Mouse (Mus musculus): ENCODE data around the gene Crygs. TPM values are rescaled to one million over a fixed set of nuclear protein-coding genes. Genes with fewer than 3 reads are reported as not detected.

Crygs gene
- polyA plus RNA-seq, 1 experiment from 2014 or later, result not detected

GRCm38 (mm10) chr16:22832932-22833525, 21.7 kb upstream of the Crygs start:
- ATAC-seq (ENCODE audit: low FRiP score), result no peak
- no peak overlapping the region for H3K27ac ChIP-seq
- 90% methylated on average over 3 of the region's 3 CpGs for WGBS

GRCm38 (mm10) chr16:22820731-22821130, 9.4 kb upstream of the Crygs start:
- 60% methylated on average over 8 of the region's 8 CpGs for WGBS
- ATAC-seq (ENCODE audit: low FRiP score), result no peak
- no peak overlapping the region for H3K4me2 ChIP-seq
- H3K4me1 ChIP-seq (replicated peaks), result no peaks in the 10 kb centered on the region
- peaks cover 30% of the 10 kb centered on the region for H3K36me3 ChIP-seq
- no peak overlapping the region for H3K4me3 ChIP-seq
- H3K27me3 ChIP-seq, result no peaks in the 10 kb centered on the region
- no peaks in the 10 kb centered on the region for H3K9me3 ChIP-seq
- H3K27ac ChIP-seq, result no peak overlapping the region
- H3K9ac ChIP-seq, result no peak overlapping the region

More at GRCm38 (mm10) chr16:22832932-22833525, 21.7 kb upstream of the Crygs start:
- Histone ChIP-seq H3K9me3 (no peaks in the 10 kb centered on the region), H3K27me3 (no peaks in the 10 kb centered on the region), H3K9ac (no peak overlapping the region), H3K36me3 (peaks cover 34% of the 10 kb centered on the region), H3K4me2 (no peak overlapping the region), H3K4me1 (replicated peaks) (no peaks in the 10 kb centered on the region), H3K4me3 (no peak overlapping the region)

- H3K27ac ChIP-seq, result no peak overlapping the region
- peaks cover 3% of the 10 kb centered on the region; the same call in 1 of the 2 replicates for H3K4me1 ChIP-seq (replicated peaks)
- H3K36me3 ChIP-seq, result no peaks in the 10 kb centered on the region; the same call in 1 of the 2 replicates
- H3K4me2 ChIP-seq, result peak overlapping the region; percentile 46
- peaks cover 66% of the 10 kb centered on the region for H3K27me3 ChIP-seq
- 16% methylated on average over 17 of the region's 17 CpGs for WGBS
- ATAC-seq (ENCODE audit: low FRiP score), result no peak
- H3K9ac ChIP-seq, result peak overlapping the region; percentile 62; the same call in 1 of the 2 replicates
- no peaks in the 10 kb centered on the region for H3K9me3 ChIP-seq
- H3K4me3 ChIP-seq, result peak overlapping the region; percentile 5; the same call in 1 of the 2 replicates
Observed at GRCm38 (mm10) chr16:22807468-22808070, 3.8 kb downstream of the Crygs start.

GRCm38 (mm10) chr16:22802786-22803185, 8.6 kb downstream of the Crygs start:
- no peak overlapping the region for H3K27ac ChIP-seq
- no peak overlapping the region for H3K4me2 ChIP-seq
- WGBS, result 81% methylated on average over 7 of the region's 7 CpGs
- no peaks in the 10 kb centered on the region for H3K36me3 ChIP-seq
- no peaks in the 10 kb centered on the region for H3K9me3 ChIP-seq
- H3K4me3 ChIP-seq, result no peak overlapping the region
- peaks cover 93% of the 10 kb centered on the region for H3K27me3 ChIP-seq
- peaks cover 20% of the 10 kb centered on the region for H3K4me1 ChIP-seq (replicated peaks)
- no peak for ATAC-seq (ENCODE audit: low FRiP score)
- H3K9ac ChIP-seq, result no peak overlapping the region

- H3K9me3 ChIP-seq, result no peaks in the 10 kb centered on the region
- H3K27ac ChIP-seq, result no peak overlapping the region; the same call in 1 of the 2 replicates
- ATAC-seq (ENCODE audit: low FRiP score), result no peak
- H3K36me3 ChIP-seq, result no peaks in the 10 kb centered on the region
- H3K4me2 ChIP-seq, result no peak overlapping the region
- no peak overlapping the region for H3K9ac ChIP-seq
- peaks cover 17% of the 10 kb centered on the region for H3K4me1 ChIP-seq (replicated peaks)
- peaks cover 97% of the 10 kb centered on the region for H3K27me3 ChIP-seq
- H3K4me3 ChIP-seq, result no peak overlapping the region
- whole genome bisulfite sequencing, result 16% methylated on average over 5 of the region's 5 CpGs
Observed at GRCm38 (mm10) chr16:22800849-22801109, 10.6 kb downstream of the Crygs start.

GRCm38 (mm10) chr16:22800026-22800848, 11.1 kb downstream of the Crygs start:
- H3K36me3 ChIP-seq, result no peaks in the 10 kb centered on the region
- no peaks in the 10 kb centered on the region for H3K9me3 ChIP-seq
- WGBS, result 9% methylated on average over 6 of the region's 6 CpGs
- peaks cover 97% of the 10 kb centered on the region for H3K27me3 ChIP-seq
- H3K27ac ChIP-seq, result no peak overlapping the region
- peaks cover 17% of the 10 kb centered on the region for H3K4me1 ChIP-seq (replicated peaks)
- ATAC-seq (ENCODE audit: low FRiP score), result peak; percentile 85
- no peak overlapping the region for H3K9ac ChIP-seq
- no peak overlapping the region for H3K4me3 ChIP-seq
- no peak overlapping the region for H3K4me2 ChIP-seq

- Histone ChIP-seq H3K36me3 (no peaks in the 10 kb centered on the region), H3K27ac (no peak overlapping the region), H3K27me3 (peaks cover 95% of the 10 kb centered on the region), H3K9me3 (no peaks in the 10 kb centered on the region), H3K9ac (no peak overlapping the region), H3K4me3 (no peak overlapping the region), H3K4me1 (replicated peaks) (peaks cover 17% of the 10 kb centered on the region), H3K4me2 (no peak overlapping the region)
- ATAC-seq (ENCODE audit: low FRiP score), result no peak
- 88% methylated on average over 3 of the region's 3 CpGs for WGBS
Observed at GRCm38 (mm10) chr16:22798520-22798919, 12.9 kb downstream of the Crygs start.

- H3K9ac ChIP-seq, result no peak overlapping the region
- H3K36me3 ChIP-seq, result no peaks in the 10 kb centered on the region
- ATAC-seq (ENCODE audit: low FRiP score), result no peak
- H3K27ac ChIP-seq, result no peak overlapping the region
- peaks cover 17% of the 10 kb centered on the region for H3K4me1 ChIP-seq (replicated peaks)
- no peak overlapping the region for H3K4me3 ChIP-seq
- H3K27me3 ChIP-seq, result peaks cover 95% of the 10 kb centered on the region
- H3K9me3 ChIP-seq, result no peaks in the 10 kb centered on the region
- H3K4me2 ChIP-seq, result no peak overlapping the region
- WGBS, result 88% methylated on average over 5 of the region's 5 CpGs
Observed at GRCm38 (mm10) chr16:22797521-22797920, 13.9 kb downstream of the Crygs start.

GRCm38 (mm10) chr16:22795497-22795896, 15.9 kb downstream of the Crygs start:
- Histone ChIP-seq H3K4me1 (replicated peaks) (peaks cover 13% of the 10 kb centered on the region), H3K9ac (no peak overlapping the region), H3K9me3 (no peaks in the 10 kb centered on the region), H3K27ac (no peak overlapping the region), H3K36me3 (no peaks in the 10 kb centered on the region), H3K4me2 (no peak overlapping the region), H3K4me3 (no peak overlapping the region), H3K27me3 (peaks cover 93% of the 10 kb centered on the region)
- no peak for ATAC-seq (ENCODE audit: low FRiP score)
- whole genome bisulfite sequencing, result 58% methylated on average over 3 of the region's 3 CpGs

GRCm38 (mm10) chr16:22791235-22791634, 20.1 kb downstream of the Crygs start:
- Histone ChIP-seq H3K4me2 (no peak overlapping the region), H3K9me3 (no peaks in the 10 kb centered on the region), H3K4me3 (no peak overlapping the region), H3K4me1 (replicated peaks) (0 out of 2 replicates have a peak, but pooled peaks cover 4% of the 10 kb centered on the region), H3K36me3 (no peaks in the 10 kb centered on the region), H3K9ac (no peak overlapping the region), H3K27ac (no peak overlapping the region), H3K27me3 (peaks cover 53% of the 10 kb centered on the region)
- WGBS, result 13% methylated on average over 2 of the region's 2 CpGs
- no peak for ATAC-seq (ENCODE audit: low FRiP score)

- 0 out of 2 replicates have a peak, but pooled peaks have one; percentile 32 for ATAC-seq (ENCODE audit: low FRiP score)
- Histone ChIP-seq H3K9ac (no peak overlapping the region), H3K9me3 (no peaks in the 10 kb centered on the region)
Observed at GRCm38 (mm10) chr16:22789908-22790367, 21.4 kb downstream of the Crygs start.

GRCm38 (mm10) chr16:22782686-22783085, 28.7 kb downstream of the Crygs start:
- H3K36me3 ChIP-seq, result no peaks in the 10 kb centered on the region
- no peak for ATAC-seq (ENCODE audit: low FRiP score)
- H3K9ac ChIP-seq, result no peak overlapping the region
- no peak overlapping the region for H3K27ac ChIP-seq
- H3K4me3 ChIP-seq, result no peak overlapping the region
- no peaks in the 10 kb centered on the region for H3K4me1 ChIP-seq (replicated peaks)
- no peaks in the 10 kb centered on the region for H3K27me3 ChIP-seq
- 89% methylated on average over 5 of the region's 5 CpGs for WGBS
- no peak overlapping the region for H3K4me2 ChIP-seq
- no peaks in the 10 kb centered on the region for H3K9me3 ChIP-seq

More at GRCm38 (mm10) chr16:22789908-22790367, 21.4 kb downstream of the Crygs start:
- WGBS, result 51% methylated on average over 10 of the region's 10 CpGs
- H3K27me3 ChIP-seq, result peaks cover 40% of the 10 kb centered on the region
- no peaks in the 10 kb centered on the region for H3K36me3 ChIP-seq
- no peak overlapping the region for H3K4me2 ChIP-seq
- no peak overlapping the region for H3K27ac ChIP-seq
- H3K4me1 ChIP-seq (replicated peaks), result 0 out of 2 replicates have a peak, but pooled peaks cover 4% of the 10 kb centered on the region
- H3K4me3 ChIP-seq, result no peak overlapping the region

Measured in hindbrain, embryonic 13.5 days (tissue).